Mouse (Mus musculus) forebrain, postnatal 0 days (tissue): ENCODE results near the gene Utrn. TPM values are rescaled to one million over a fixed set of nuclear protein-coding genes. Genes with fewer than 3 reads are reported as not detected.

ENCODE experiments used
- ATAC-seq: fragments of 200-750 bp; cut with Nextera tagmentation; 2 replicates; pipeline ENCODE4 v1.8.0; 2017; ENCODE audit warnings: mild to moderate bottlenecking, moderate library complexity
- DNase-seq: peaks from one replicate; pipeline ENCODE4 v3.0.0-alpha.2; 2015
- H3K27ac ChIP-seq: fragments of 300-500 bp; sonication (generic); 2 replicates; pipeline ENCODE4 v1.5.1; 2014; ENCODE audit warnings: low read depth, mild to moderate bottlenecking, antibody characterized with exemption, low read length, moderate library complexity, mixed read lengths
- H3K27me3 ChIP-seq: fragments of 300-500 bp; sonication (generic); 2 replicates; pipeline ENCODE4 v1.6.1; 2014; ENCODE audit warnings: mild to moderate bottlenecking, low read length, mixed read lengths; ENCODE audit not compliant: insufficient read depth
- H3K36me3 ChIP-seq: fragments of 300-500 bp; sonication (generic); 2 replicates; pipeline ENCODE4 v1.6.1; 2014; ENCODE audit warnings: mild to moderate bottlenecking, moderate library complexity; ENCODE audit not compliant: insufficient read depth
- H3K4me1 ChIP-seq: fragments of 300-500 bp; sonication (generic); 2 replicates; pipeline ENCODE4 v1.6.1; 2014; ENCODE audit warnings: antibody characterized with exemption; ENCODE audit not compliant: insufficient read depth
- H3K4me2 ChIP-seq: fragments of 300-500 bp; sonication (generic); 2 replicates; pipeline ENCODE4 v1.6.1; 2014; ENCODE audit warnings: low read depth, mild to moderate bottlenecking, moderate library complexity
- H3K4me3 ChIP-seq: fragments of 300-500 bp; sonication (generic); 2 replicates; pipeline ENCODE4 v1.5.1; 2014; ENCODE audit warnings: low read depth, low read length, mixed read lengths
- H3K9ac ChIP-seq: fragments of 300-500 bp; sonication (generic); 2 replicates; pipeline ENCODE4 v1.6.1; 2014; ENCODE audit warnings: mild to moderate bottlenecking
- H3K9me3 ChIP-seq: fragments of 300-500 bp; sonication (generic); 2 replicates; pipeline ENCODE4 v1.6.1; 2016; ENCODE audit warnings: low read length
- CTCF ChIP-seq: sonication (generic); IDR thresholded peaks from 2 replicates; pipeline ENCODE4 v1.5.1; 2016; ENCODE audit warnings: antibody characterized with exemption, control low read depth, low read depth
- WGBS: fragments of 180-500 bp; shearing (Covaris S2); extraction: QIAGEN DNeasy Blood & Tissue Kit; methylation state at CpG from one replicate; pipeline ENCODE4 v1.1.7; 2014; 5-methylcytosine and 5-hydroxymethylcytosine counted together
- polyA plus RNA-seq: library from polyadenylated mRNA; unstranded; fragments of >200 nt; fragmentation: Nextera tagmentation; extraction: Ambion mirVana; gene quantifications from 2 replicates; pipeline ENCODE4 v1.2.1, GENCODE M21; 2015
- total RNA-seq: library from RNA; depleted of rRNA; stranded (reverse); fragments of >200 nt; gene quantifications from 2 replicates; pipeline ENCODE4 v1.2.3, GENCODE M21; 2014; rRNA removed

The Utrn gene
- total RNA-seq (23.9 and 26.8 TPM in 2 replicates), polyA plus RNA-seq (7.9 and 14.2 TPM in 2 replicates)

DNA sequence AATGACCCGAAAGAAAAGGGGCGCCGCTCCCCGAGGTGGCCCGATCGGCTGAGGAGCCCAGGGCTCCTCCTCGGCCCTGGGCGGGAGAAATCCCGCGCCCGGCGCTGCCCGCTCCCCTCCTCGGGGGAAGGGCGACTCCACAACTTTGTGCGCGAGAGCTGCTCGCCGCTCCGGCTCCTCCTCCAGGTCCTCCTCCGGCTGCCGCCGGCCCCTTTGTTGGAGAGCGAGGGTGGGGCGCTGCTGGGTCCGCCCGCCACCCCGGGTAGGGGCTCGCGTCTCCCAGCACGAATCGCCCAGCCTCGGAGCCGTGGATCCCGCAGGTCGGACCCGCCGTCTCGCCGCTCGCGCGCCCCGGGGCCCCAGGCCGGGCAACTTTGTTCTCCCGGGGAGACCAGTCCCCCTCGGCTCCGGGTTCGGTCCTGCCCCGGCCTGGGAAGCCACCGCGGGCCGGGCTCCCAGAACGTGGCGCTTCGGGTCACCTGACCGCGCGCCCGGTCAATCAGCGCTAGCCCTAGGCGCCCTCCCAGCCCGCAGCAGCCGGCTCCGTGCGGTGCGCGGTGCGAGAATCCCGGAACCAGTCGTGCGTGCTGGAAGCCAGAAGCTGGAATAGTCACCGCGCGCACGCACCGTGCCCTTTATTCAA, at the start of gene Utrn:
Gene Utrn (minus strand): TSS at position 337 of the 643 bp plus-strand sequence.
- TF ChIP-seq CTCF, result no peak
- H3K36me3 ChIP-seq, result no peaks in the 10 kb centered on the region
- H3K4me2 ChIP-seq, result peak within 1 kb of the TSS; percentile 92
- DNase-seq (peak; percentile 70), ATAC-seq (peak; percentile 90)
- H3K4me3 ChIP-seq, result peak within 1 kb of the TSS; percentile 79
- no peaks in the 10 kb centered on the region for H3K4me1 ChIP-seq
- no peaks in the 10 kb centered on the region for H3K27me3 ChIP-seq
- H3K9ac ChIP-seq, result peak within 1 kb of the TSS; percentile 62
- H3K27ac ChIP-seq, result peak within 1 kb of the TSS; percentile 22; the same call in 1 of the 2 replicates
- no peaks in the 10 kb centered on the region for H3K9me3 ChIP-seq
- under 1% methylated on average over 76 of the region's 77 CpGs for WGBS

DNA sequence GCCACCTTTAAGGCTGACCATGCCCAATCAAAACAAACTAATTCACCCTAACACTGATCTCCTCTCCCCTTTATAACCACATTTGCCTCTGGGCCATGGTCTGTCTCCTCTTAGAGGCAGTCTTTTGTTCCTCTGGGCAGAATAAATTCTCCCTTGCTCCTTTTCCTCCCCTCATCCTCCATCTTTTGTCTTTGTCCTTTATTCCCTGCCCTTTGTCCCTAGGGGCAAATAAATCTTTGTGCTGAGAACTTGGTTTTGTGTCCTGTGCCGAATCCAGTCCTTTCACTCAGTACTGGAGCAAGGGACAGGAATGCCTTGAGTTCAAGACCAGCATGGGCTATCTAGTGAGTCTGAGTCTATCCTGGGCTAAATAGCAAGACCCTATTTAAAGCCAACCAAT, 48.5 kb upstream of the Utrn start:
- Histone ChIP-seq H3K9me3 (no peaks in the 10 kb centered on the region), H3K27ac (no peak overlapping the region), H3K4me1 (no peaks in the 10 kb centered on the region), H3K4me2 (no peak overlapping the region), H3K27me3 (no peaks in the 10 kb centered on the region), H3K4me3 (no peak overlapping the region), H3K9ac (no peak overlapping the region), H3K36me3 (no peaks in the 10 kb centered on the region)
- ATAC-seq (no peak), DNase-seq (no peak)
- WGBS, result 19% methylated on average over 1 of the region's 1 CpGs
- TF ChIP-seq CTCF, result no peak

DNA sequence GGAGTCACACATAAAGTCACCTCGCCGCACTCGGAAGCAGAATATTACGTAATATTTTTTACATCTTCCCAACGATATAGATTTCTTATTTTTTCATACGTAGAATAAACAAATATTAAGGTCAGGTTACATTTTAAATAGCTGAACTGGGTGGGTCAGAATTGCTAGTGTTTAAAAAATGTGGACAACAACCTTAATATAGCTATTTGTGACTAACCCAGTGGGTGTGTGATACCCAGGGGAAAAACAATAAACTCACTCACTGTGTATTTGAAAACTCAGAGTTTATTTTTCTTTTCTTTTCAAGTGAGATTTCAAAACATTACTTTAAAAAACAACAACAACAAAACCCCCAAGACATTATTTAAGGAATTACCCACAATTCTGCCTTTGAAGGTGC, 47.2 kb upstream of the Utrn start:
- ATAC-seq (no peak), DNase-seq (no peak)
- no peaks in the 10 kb centered on the region for H3K4me1 ChIP-seq
- 95% methylated on average over 6 of the region's 6 CpGs for WGBS
- H3K9ac ChIP-seq, result no peak overlapping the region
- no peaks in the 10 kb centered on the region for H3K36me3 ChIP-seq
- no peak for TF ChIP-seq CTCF
- H3K4me3 ChIP-seq, result no peak overlapping the region
- no peak overlapping the region for H3K27ac ChIP-seq
- H3K4me2 ChIP-seq, result no peak overlapping the region
- no peaks in the 10 kb centered on the region for H3K9me3 ChIP-seq
- no peaks in the 10 kb centered on the region for H3K27me3 ChIP-seq

GRCm38 (mm10) chr10:12915826-12916225, 46.7 kb upstream of the Utrn start:
- Histone ChIP-seq H3K36me3 (no peaks in the 10 kb centered on the region), H3K27me3 (no peaks in the 10 kb centered on the region), H3K4me2 (no peak overlapping the region), H3K27ac (no peak overlapping the region), H3K4me1 (no peaks in the 10 kb centered on the region), H3K9ac (no peak overlapping the region), H3K4me3 (no peak overlapping the region), H3K9me3 (no peaks in the 10 kb centered on the region)
- DNase-seq (no peak), ATAC-seq (no peak)
- TF ChIP-seq CTCF, result no peak
- WGBS, result 84% methylated on average over 7 of the region's 7 CpGs

DNA sequence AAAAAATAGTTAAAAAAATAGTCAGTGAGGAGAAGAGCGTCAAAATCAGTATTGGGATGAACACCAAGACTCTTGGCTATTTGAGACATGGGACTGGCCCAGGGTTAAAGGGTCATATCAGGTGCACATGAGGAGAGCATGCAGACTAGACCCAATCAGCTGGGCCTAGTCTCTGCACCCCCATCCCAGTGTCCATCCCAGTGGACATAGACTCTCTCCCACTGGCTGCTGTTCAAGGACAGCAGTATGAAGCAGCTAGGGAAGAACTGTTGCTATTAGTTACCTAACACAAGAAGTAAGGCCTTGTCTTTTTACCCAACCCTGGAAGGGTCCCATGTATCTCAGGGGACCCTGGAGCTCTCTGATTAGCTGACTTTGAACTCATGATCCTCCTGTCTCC, 45.0 kb upstream of the Utrn start:
- Histone ChIP-seq H3K27ac (no peak overlapping the region), H3K4me2 (no peak overlapping the region), H3K4me1 (no peaks in the 10 kb centered on the region), H3K4me3 (no peak overlapping the region), H3K9ac (no peak overlapping the region), H3K36me3 (no peaks in the 10 kb centered on the region), H3K27me3 (no peaks in the 10 kb centered on the region), H3K9me3 (no peaks in the 10 kb centered on the region)
- 100% methylated on average over 1 of the region's 1 CpGs for WGBS
- DNase-seq (no peak), ATAC-seq (no peak)
- no peak for TF ChIP-seq CTCF

DNA sequence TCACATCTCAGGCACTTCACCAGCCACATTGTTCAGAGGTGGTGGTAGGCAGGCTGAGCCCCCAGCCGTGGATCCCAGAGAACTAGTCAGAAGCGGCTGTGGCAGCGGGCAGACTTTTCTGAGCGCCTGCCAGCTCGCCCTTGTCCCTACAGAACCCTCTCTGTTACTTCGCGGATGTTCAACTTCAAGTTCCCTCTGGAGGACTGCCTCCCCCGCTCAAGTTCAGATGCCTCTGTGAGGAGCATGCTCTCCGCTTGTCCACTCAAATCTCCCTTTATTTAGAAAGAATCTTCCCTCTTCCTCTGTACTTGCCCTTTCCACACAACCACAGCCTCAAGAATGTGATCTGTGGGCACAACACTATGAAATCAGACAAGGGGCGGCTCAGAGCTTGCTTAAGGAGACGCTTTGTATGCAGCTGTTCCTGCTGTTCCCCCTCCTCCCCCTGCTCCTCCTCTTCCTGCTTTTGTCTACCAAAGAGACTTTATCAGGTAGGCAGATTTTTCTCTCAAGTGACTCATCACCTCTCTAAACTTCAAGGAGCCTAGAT, 42.9 kb upstream of the Utrn start:
- H3K9me3 ChIP-seq, result no peaks in the 10 kb centered on the region
- no peaks in the 10 kb centered on the region for H3K36me3 ChIP-seq
- WGBS, result 55% methylated on average over 11 of the region's 11 CpGs
- H3K4me3 ChIP-seq, result no peak overlapping the region
- 0 out of 2 replicates have a peak overlapping the region, but pooled peaks have one; percentile 15 for H3K27ac ChIP-seq
- DNase-seq (peak; percentile 24), ATAC-seq (peak; percentile 76)
- no peaks in the 10 kb centered on the region for H3K27me3 ChIP-seq
- peak overlapping the region; percentile 15; the same call in 1 of the 2 replicates for H3K4me2 ChIP-seq
- no peaks in the 10 kb centered on the region for H3K4me1 ChIP-seq
- H3K9ac ChIP-seq, result no peak overlapping the region
- TF ChIP-seq CTCF, result no peak

DNA sequence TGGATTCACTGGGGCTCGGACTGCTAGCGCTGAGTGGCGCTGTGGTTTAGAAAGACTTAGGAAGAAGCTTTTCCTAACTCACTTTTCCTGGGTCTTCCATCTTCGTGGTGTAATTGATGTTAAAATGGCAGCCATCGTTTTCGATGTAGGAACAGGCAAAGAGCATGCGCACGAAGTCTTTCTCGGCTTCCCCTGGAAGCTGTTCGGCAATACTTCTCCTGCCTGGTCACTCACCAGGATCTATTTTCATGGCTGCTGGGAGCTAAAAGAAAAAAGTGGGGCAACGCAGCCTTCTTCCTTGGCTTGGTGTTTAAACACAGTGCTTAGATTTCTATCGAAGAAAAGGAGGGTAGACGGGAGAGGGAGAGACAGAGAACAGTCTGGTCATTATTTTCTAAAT, 42.3 kb upstream of the Utrn start:
- no peaks in the 10 kb centered on the region for H3K36me3 ChIP-seq
- WGBS, result 76% methylated on average over 13 of the region's 13 CpGs
- H3K27me3 ChIP-seq, result no peaks in the 10 kb centered on the region
- H3K9me3 ChIP-seq, result no peaks in the 10 kb centered on the region
- H3K4me2 ChIP-seq, result peak overlapping the region; percentile 15; the same call in 1 of the 2 replicates
- no peak overlapping the region for H3K9ac ChIP-seq
- ATAC-seq, result no peak
- no peak for TF ChIP-seq CTCF
- 0 out of 2 replicates have a peak overlapping the region, but pooled peaks have one; percentile 15 for H3K27ac ChIP-seq
- DNase-seq, result no peak
- H3K4me1 ChIP-seq, result no peaks in the 10 kb centered on the region
- no peak overlapping the region for H3K4me3 ChIP-seq
